Mouse (Mus musculus): ENCODE results near the gene Gmpr. TPM values are rescaled to one million over a fixed set of nuclear protein-coding genes. Genes with fewer than 3 reads are reported as not detected.

Gmpr gene
- total RNA-seq, 2 experiments from 2014 or later: 174 to 188 TPM

DNA sequence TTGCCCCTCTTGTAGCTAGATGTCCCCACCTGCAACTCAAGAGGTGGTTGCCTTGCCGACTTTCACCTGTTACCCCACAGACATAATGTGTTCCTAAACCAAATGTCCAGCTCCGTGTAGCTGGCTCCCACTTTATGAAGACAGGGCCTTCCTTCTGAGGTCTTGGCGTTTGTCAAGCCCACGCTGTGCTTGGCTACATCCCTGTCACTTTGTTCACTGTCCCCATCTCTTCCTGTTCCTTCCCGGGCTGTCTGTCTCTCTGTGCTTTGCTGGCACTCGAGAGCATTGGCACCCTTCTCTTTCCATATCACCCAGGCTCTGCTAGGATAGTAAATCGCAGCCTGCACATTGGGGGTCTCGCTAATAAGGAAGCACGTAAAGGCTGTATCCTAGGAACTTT is 30.8 kb downstream of the Gmpr start:
- DNase-seq: no peak
- intact Hi-C loops (cut with DNase I): loop anchor here (2.0 kb wide), 1 partner anchor 625 kb away; no protein-coding TSS in a partner anchor

- intact Hi-C loops (cut with DNase I): loop anchor here (1.0 to 2.0 kb wide), 2 partner anchors 33 to 624 kb away; no protein-coding TSS in a partner anchor
- DNase-seq: peak; percentile 54 to 61
These were observed 31.4 kb downstream of the Gmpr start for GRCm38 (mm10) chr13:45538532-45539204.

- peak; percentile 75 to 76 for DNase-seq
- intact Hi-C loops (cut with DNase I): loop anchor here (1.0 to 2.0 kb wide), 2 partner anchors 32 to 624 kb away; no protein-coding TSS in a partner anchor
These were observed 31.9 kb downstream of the Gmpr start for GRCm38 (mm10) chr13:45539205-45539568.

GRCm38 (mm10) chr13:45545974-45546373 is 38.7 kb downstream of the Gmpr start:
- no peak for DNase-seq
- intact Hi-C loops (cut with DNase I): no loop called here

DNA sequence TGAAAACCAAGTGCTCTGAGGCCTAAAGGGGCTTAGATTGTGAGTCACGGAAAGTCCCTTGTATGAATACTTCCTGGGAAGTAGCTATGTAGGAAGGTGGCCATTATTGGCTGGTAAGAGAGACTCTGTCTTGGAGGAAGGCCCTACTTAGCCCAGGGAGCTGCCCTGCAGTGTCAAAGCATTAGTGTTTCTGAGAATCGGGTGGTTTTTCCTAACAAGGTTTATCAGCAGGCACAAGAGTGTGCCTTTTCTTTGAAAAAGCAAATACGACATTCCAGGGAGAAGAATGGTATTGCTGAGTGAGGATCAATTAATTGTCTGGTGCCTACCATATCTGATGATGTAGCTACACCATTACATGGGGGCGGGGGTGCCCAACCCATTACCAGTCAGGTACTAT is 39.7 kb downstream of the Gmpr start:
- DNase-seq: no peak
- intact Hi-C loops (cut with DNase I): no loop called here

DNA sequence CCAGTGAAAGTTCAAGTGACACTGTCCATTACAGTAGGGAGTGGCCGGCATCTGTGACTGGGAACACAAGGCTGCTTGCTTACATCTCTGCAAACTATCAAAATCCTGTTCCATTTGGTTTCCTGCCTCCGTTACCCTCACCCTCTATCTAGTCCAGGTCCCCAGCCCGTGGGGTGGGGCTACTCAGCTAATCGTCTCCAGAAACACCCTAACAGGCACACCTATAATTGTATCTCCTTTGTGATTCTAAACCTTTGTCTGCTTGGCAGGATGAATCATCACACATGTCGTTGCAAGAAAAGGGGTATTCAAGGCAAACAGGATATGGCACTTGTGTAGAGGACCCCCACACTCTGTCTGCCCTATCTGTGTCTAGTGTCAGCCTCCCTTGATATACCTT is 40.3 kb downstream of the Gmpr start:
- DNase-seq: no peak
- intact Hi-C loops (cut with DNase I): no loop called here

DNA sequence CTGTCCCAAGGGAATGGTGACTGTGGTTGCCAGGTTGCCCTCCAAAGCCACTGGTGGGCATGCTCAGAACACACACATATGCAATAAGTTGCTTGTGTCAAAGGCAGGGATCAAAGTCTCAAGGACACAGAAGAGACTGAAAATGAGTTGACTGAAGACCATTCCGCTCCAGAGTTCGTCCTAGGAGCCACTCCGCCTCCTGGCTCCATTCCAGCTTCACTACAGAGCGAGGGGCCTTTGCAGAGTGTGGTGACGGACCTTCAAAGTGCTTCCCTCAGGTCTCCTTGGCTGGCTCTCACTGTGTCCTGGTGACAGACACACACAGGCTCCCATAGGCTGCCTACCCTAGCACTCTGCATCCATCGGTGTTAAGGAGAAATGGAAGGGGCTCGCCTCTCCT is 46.4 kb downstream of the Gmpr start:
- DNase-seq: no peak
- intact Hi-C loops (cut with DNase I): no loop called here

- DNase-seq: no peak
- intact Hi-C loops (cut with DNase I): no loop called here
These were observed 51.1 kb downstream of the Gmpr start for GRCm38 (mm10) chr13:45558367-45558766.

- no peak for DNase-seq
- intact Hi-C loops (cut with DNase I): no loop called here
These were observed 52.0 kb downstream of the Gmpr start for GRCm38 (mm10) chr13:45559258-45559657.

- intact Hi-C loops (cut with DNase I): no loop called here
- no peak for DNase-seq
These were observed 53.3 kb downstream of the Gmpr start for GRCm38 (mm10) chr13:45560543-45560942.

GRCm38 (mm10) chr13:45562011-45562410 is 54.8 kb downstream of the Gmpr start:
- intact Hi-C loops (cut with DNase I): no loop called here
- DNase-seq: no peak

DNA sequence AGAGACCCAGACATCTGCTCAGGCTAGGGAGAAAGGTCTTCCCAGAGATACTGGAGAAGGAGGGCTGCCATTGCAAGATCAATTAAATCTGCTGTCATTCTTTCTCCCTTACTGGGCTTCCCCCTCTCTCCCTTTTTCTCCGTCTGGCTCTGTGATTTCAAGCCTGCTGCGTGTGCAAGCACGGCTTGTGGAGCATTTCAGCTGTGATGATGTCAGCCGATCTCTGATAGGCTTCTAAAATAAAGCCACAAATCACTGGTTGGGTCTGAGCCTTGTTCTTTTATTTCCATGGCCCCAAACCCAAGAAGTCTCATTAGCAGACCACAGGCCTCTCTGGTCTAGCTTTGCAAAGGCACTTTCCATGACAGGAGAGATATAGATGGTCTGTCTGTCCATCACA is 57.7 kb downstream of the Gmpr start:
- no peak for DNase-seq
- intact Hi-C loops (cut with DNase I): no loop called here

DNA sequence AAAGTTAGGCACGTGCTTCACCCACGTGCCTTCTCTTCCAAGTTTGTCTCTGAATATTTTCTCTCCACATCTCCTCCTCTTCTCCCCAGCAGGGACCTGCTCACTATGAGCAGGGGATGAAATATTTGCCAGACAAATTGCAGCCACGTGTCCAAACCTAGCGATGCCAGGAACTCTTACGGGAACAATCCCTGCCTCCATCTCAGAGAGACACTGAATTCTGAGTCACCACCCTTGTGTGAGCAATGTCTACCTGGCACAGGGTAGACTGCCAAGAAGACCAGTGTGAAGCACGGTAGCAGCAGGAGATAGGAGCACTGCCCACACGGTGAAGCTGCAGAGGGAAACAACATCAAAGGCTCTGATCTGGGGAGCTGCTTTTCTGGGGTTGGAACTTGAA is 62.7 kb downstream of the Gmpr start:
- DNase-seq: peak in 1 of 2 experiments; percentile 37

DNA sequence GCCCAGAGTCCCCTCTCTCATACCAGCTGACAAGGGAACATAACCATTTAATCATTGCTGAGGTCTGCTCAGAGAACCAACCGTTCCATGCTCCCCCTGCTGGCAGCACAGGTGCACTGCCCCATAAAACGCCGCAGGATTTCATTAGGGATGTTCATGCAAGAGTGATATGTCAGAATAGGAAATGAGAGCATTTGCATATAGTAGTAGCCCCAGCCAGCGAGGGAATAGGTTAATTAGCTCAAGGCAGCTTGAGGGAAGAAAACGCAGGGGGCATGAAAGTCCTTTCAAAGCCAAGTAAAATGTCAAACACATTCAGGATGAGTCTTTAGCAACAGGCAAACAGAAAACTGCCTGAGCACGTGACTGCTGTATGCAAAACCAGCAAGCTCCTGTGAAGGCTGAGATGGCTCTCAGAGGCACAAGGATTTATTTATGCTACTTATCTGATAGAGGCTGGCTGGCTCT is 64.6 kb downstream of the Gmpr start:
- peak; percentile 81 to 84 for DNase-seq
- intact Hi-C loops (cut with DNase I): loop anchor here (1.0 to 10.0 kb wide), 4 partner anchors 33 to 593 kb away; no protein-coding TSS in a partner anchor

More for the DNA sequence above, 62.7 kb downstream of the Gmpr start:
- intact Hi-C loops (cut with DNase I): loop anchor here (5.0 to 10.0 kb wide), 2 partner anchors 402 to 595 kb away; no protein-coding TSS in a partner anchor

GRCm38 (mm10) chr13:45572768-45573167 is 65.5 kb downstream of the Gmpr start:
- intact Hi-C loops (cut with DNase I): loop anchor here (1.0 to 10.0 kb wide), 3 partner anchors 65 to 592 kb away; no protein-coding TSS in a partner anchor
- peak; percentile 56 to 78 for DNase-seq

GRCm38 (mm10) chr13:45576185-45576584 is 68.9 kb downstream of the Gmpr start:
- peak; percentile 84 to 86 for DNase-seq
- intact Hi-C loops (cut with DNase I): loop anchor here (2.0 to 10.0 kb wide), 2 partner anchors 105 to 589 kb away; no protein-coding TSS in a partner anchor

DNA sequence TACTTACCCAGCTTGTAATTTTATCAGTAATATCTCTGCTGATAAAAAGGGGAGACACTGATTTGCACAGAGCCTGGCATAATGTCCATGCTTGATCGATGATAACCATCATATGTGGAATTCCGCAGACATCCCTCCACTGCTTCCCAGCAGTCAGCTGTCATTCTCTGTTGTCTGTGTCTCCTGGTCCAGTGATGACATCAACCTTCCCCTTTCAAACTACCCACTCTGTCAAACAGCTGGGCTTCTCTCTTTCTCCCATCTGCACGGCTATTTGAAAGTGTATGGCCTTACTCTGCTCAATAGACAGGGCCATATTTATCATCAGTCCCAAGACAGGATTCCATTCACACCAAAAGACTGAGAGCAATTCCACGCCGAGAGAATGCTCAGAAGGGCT is 70.1 kb downstream of the Gmpr start:
- intact Hi-C loops (cut with DNase I): loop anchor here (1.0 to 10.0 kb wide), 3 partner anchors 103 to 587 kb away; no protein-coding TSS in a partner anchor
- DNase-seq: no peak

DNA sequence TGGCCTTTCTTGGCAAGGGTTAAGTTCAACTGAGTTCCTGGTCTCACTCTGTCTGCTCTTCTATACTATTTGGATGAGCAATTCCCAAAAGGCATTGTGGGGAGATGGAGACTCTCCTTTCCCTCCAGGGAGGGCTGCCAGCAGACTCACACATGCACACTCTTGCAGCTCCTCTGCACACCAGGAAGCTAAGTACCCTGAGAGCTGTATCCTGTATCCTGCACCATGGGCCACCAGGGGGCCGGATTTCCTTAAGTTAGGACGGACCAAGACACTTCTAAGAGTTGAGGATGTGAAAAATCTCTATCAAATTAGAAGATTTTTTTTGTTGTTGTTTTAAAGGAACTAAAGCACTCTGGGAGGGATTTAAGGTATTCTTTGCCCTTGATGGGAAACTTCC is 70.5 kb downstream of the Gmpr start:
- intact Hi-C loops (cut with DNase I): loop anchor here (1.0 to 10.0 kb wide), 3 partner anchors 103 to 587 kb away; no protein-coding TSS in a partner anchor
- peak in 1 of 2 experiments; percentile 41 for DNase-seq

GRCm38 (mm10) chr13:45579751-45580150 is 72.5 kb downstream of the Gmpr start:
- intact Hi-C loops (cut with DNase I): loop anchor here (10.0 kb wide), 1 partner anchor 585 kb away; no protein-coding TSS in a partner anchor
- DNase-seq: no peak

- intact Hi-C loops (cut with DNase I): no loop called here
These were observed 75.0 kb downstream of the Gmpr start for GRCm38 (mm10) chr13:45582294-45582693.

DNA sequence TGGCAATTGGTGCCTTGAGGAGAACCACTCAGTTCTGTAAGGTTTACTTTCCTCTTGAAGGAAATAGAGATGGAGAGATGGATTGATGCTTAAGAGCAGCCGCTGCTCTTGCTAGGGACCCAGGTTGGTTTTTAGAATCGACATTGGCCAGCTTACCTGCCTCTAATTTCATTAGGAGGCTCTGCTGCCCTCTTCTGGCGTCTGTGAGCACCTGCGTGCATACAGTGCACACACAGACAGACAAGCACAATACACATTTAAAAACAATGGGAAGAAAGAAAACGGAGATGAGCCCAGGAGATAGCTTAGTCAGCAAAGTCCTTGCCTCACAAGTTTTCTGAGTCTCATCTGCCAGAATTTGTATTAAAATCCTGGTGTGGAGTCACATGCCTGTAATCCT is 75.8 kb downstream of the Gmpr start:
- intact Hi-C loops (cut with DNase I): no loop called here
- no peak for DNase-seq

More at GRCm38 (mm10) chr13:45582294-45582693, 75.0 kb downstream of the Gmpr start:
- no peak for DNase-seq

GRCm38 (mm10) chr13:45590898-45591297 is 83.7 kb downstream of the Gmpr start:
- intact Hi-C loops (cut with DNase I): no loop called here
- no peak for DNase-seq

Data from heart, postnatal 36 days (tissue).